Mouse (Mus musculus): ENCODE results near the gene Prss48. TPM values are rescaled to one million over a fixed set of nuclear protein-coding genes. Genes with fewer than 3 reads are reported as not detected.

Prss48 gene
- total and polyA plus RNA-seq, 3 experiments = not detected

DNA sequence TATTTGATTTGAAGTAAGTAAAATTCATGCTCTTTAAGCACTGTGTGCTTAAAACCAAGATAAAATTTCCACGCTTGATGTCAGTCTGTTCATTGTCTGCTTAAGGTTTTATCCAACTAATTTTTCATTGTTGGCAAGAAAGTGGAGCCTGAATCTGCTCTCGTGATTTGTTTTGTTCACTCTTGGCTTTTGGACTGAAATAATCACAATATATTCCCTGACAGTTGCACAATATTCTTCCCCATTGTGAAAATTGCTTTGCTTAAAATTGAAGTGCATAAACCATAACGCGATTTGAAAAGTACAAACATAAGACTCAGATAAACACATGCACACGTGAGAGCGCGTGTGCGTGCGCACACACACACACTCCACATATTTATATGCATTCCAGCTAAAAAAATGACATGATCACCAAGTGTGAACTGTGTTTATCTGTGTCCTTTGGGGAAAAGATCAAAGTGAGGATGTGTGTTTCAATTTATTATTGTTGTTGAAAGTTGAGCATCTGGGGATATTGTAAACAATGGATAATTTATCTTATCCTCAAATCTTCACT lies 35.7 kb upstream of the Prss48 start:
- 72% methylated on average over 9 of the region's 9 CpGs for WGBS
- Histone ChIP-seq H3K9ac (ENCODE audit: low read depth, low read length) (no peak overlapping the region), H3K4me1 (ENCODE audit: control insufficient read depth, insufficient read depth, low read length) (peaks cover 7% of the 10 kb centered on the region), H3K4me3 (no peak overlapping the region), H3K79me2 (replicated peaks; ENCODE audit: control insufficient read depth, insufficient read depth, low read length) (no peaks in the 10 kb centered on the region), H3K27ac (peak overlapping the region; percentile 71; the same call in 1 of the 2 replicates), H3K27me3 (ENCODE audit: control insufficient read depth, insufficient read depth, low read length) (no peaks in the 10 kb centered on the region), H3K36me3 (ENCODE audit: control insufficient read depth, insufficient read depth, low read length) (no peaks in the 10 kb centered on the region; the same call in 1 of the 2 replicates)
- DNase-seq = no peak
- intact Hi-C loops (cut with DNase I) = loop anchor here (5.0 kb wide), 1 partner anchor 41 kb away; no protein-coding TSS in a partner anchor
- TF ChIP-seq CTCF (IDR thresholded peaks at IDR 0.05) (no peak), POLR2A (IDR thresholded peaks at IDR 0.05; ENCODE audit: insufficient read depth, low read depth, low read length) (no peak), EP300 (IDR thresholded peaks at IDR 0.05; ENCODE audit: insufficient read depth, low read depth, low read length) (no peak)

DNA sequence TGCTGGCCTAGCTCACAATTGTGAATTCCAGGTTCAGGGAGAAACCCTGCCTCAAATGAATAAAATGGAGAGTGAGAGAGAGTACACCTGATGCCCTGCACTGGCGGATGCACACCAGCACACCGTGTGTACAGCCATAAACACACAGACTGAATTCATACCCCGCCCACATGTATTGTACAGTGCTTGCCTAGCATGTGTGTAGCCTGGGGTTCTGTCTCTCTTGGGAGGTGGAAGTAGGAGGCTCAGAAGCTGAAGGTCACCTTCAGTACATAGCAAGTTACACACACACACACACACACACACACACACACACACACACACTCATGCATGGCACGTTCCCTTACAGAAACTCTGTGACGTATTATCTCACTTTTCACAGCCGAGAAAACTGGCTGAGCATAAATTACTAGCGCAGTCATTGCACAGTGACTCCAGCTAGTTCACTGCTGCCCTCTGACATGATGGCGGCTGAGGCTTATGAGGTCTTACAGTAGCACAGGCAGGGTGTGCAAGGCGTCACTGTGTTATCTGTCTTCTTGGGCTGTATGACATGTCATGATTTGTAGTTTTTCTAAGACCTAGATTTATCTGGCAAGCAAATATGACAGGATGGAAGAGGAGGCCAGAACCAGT lies 31.3 kb upstream of the Prss48 start:
- Histone ChIP-seq H3K4me1 (ENCODE audit: control insufficient read depth, insufficient read depth, low read length) (peaks cover 5% of the 10 kb centered on the region), H3K27ac (no peak overlapping the region), H3K36me3 (ENCODE audit: control insufficient read depth, insufficient read depth, low read length) (no peaks in the 10 kb centered on the region), H3K27me3 (ENCODE audit: control insufficient read depth, insufficient read depth, low read length) (no peaks in the 10 kb centered on the region), H3K79me2 (replicated peaks; ENCODE audit: control insufficient read depth, insufficient read depth, low read length) (no peaks in the 10 kb centered on the region), H3K4me3 (no peak overlapping the region), H3K9ac (ENCODE audit: low read depth, low read length) (no peak overlapping the region)
- TF ChIP-seq CTCF (IDR thresholded peaks at IDR 0.05) (no peak), EP300 (IDR thresholded peaks at IDR 0.05; ENCODE audit: insufficient read depth, low read depth, low read length) (no peak), POLR2A (IDR thresholded peaks at IDR 0.05; ENCODE audit: insufficient read depth, low read depth, low read length) (no peak)
- no peak for DNase-seq
- intact Hi-C loops (cut with DNase I) = no loop called here
- WGBS = 75% methylated on average over 9 of the region's 9 CpGs

GRCm38 (mm10) chr3:86030566-86030965 lies 28.3 kb upstream of the Prss48 start:
- DNase-seq = no peak
- no peak for TF ChIP-seq POLR2A (IDR thresholded peaks at IDR 0.05; ENCODE audit: insufficient read depth, low read depth, low read length)
- no peak for TF ChIP-seq CTCF (IDR thresholded peaks at IDR 0.05)
- TF ChIP-seq EP300 (IDR thresholded peaks at IDR 0.05; ENCODE audit: insufficient read depth, low read depth, low read length) = no peak
- Histone ChIP-seq H3K36me3 (ENCODE audit: control insufficient read depth, insufficient read depth, low read length) (no peaks in the 10 kb centered on the region), H3K27ac (no peak overlapping the region), H3K27me3 (ENCODE audit: control insufficient read depth, insufficient read depth, low read length) (no peaks in the 10 kb centered on the region), H3K79me2 (replicated peaks; ENCODE audit: control insufficient read depth, insufficient read depth, low read length) (no peaks in the 10 kb centered on the region), H3K4me1 (ENCODE audit: control insufficient read depth, insufficient read depth, low read length) (no peaks in the 10 kb centered on the region), H3K4me3 (no peak overlapping the region), H3K9ac (ENCODE audit: low read depth, low read length) (no peak overlapping the region)
- intact Hi-C loops (cut with DNase I) = no loop called here
- 56% methylated on average over 4 of the region's 4 CpGs for WGBS

GRCm38 (mm10) chr3:86028658-86029375 lies 26.5 kb upstream of the Prss48 start:
- Histone ChIP-seq H3K27me3 (ENCODE audit: control insufficient read depth, insufficient read depth, low read length) (no peaks in the 10 kb centered on the region), H3K79me2 (replicated peaks; ENCODE audit: control insufficient read depth, insufficient read depth, low read length) (no peaks in the 10 kb centered on the region), H3K4me1 (ENCODE audit: control insufficient read depth, insufficient read depth, low read length) (no peaks in the 10 kb centered on the region), H3K4me3 (no peak overlapping the region), H3K27ac (no peak overlapping the region), H3K36me3 (ENCODE audit: control insufficient read depth, insufficient read depth, low read length) (no peaks in the 10 kb centered on the region), H3K9ac (ENCODE audit: low read depth, low read length) (no peak overlapping the region)
- TF ChIP-seq EP300 (IDR thresholded peaks at IDR 0.05; ENCODE audit: insufficient read depth, low read depth, low read length) (no peak), POLR2A (IDR thresholded peaks at IDR 0.05; ENCODE audit: insufficient read depth, low read depth, low read length) (no peak)
- 72% methylated on average over 15 of the region's 15 CpGs for WGBS
- intact Hi-C loops (cut with DNase I) = loop anchor here (5.0 kb wide), 1 partner anchor 107 kb away; no protein-coding TSS in a partner anchor
- no peak for DNase-seq

- Histone ChIP-seq H3K4me3 (no peak overlapping the region), H3K27ac (no peak overlapping the region), H3K27me3 (ENCODE audit: control insufficient read depth, insufficient read depth, low read length) (no peaks in the 10 kb centered on the region), H3K4me1 (ENCODE audit: control insufficient read depth, insufficient read depth, low read length) (no peaks in the 10 kb centered on the region), H3K36me3 (ENCODE audit: control insufficient read depth, insufficient read depth, low read length) (no peaks in the 10 kb centered on the region), H3K79me2 (replicated peaks; ENCODE audit: control insufficient read depth, insufficient read depth, low read length) (no peaks in the 10 kb centered on the region), H3K9ac (ENCODE audit: low read depth, low read length) (no peak overlapping the region)
- intact Hi-C loops (cut with DNase I) = loop anchor here (5.0 kb wide), 1 partner anchor 103 kb away; no protein-coding TSS in a partner anchor
- TF ChIP-seq POLR2A (IDR thresholded peaks at IDR 0.05; ENCODE audit: insufficient read depth, low read depth, low read length) (no peak), CTCF (IDR thresholded peaks at IDR 0.05) (no peak), EP300 (IDR thresholded peaks at IDR 0.05; ENCODE audit: insufficient read depth, low read depth, low read length) (no peak)
- 92% methylated on average over 20 of the region's 20 CpGs for WGBS
- no peak for DNase-seq
These were observed 23.2 kb upstream of the Prss48 start for GRCm38 (mm10) chr3:86025341-86026137.
